Mouse (Mus musculus): ENCODE measurements around the gene Spryd3. TPM values are rescaled to one million over a fixed set of nuclear protein-coding genes. Genes with fewer than 3 reads are reported as not detected.

Gene Spryd3
- polyA plus RNA-seq, 1 experiment from 2014 or later = 12.9 TPM

GRCm38 (mm10) chr15:102102548-102103121 lies 33.4 kb downstream of the Spryd3 start:
- H3K4me3 ChIP-seq (replicated peaks) = peak overlapping the region; percentile 58
- no peak for ATAC-seq (ENCODE audit: insufficient number of reproducible peaks, insufficient read depth, low FRiP score, low TSS enrichment, low read depth)
- H3K4me2 ChIP-seq = peak overlapping the region; percentile 89
- no peaks in the 10 kb centered on the region for H3K9me3 ChIP-seq
- H3K27ac ChIP-seq = peak overlapping the region; percentile 93
- WGBS = 12% methylated on average over 6 of the region's 6 CpGs
- H3K27me3 ChIP-seq = peaks cover 22% of the 10 kb centered on the region
- H3K36me3 ChIP-seq = peaks cover 12% of the 10 kb centered on the region
- H3K4me1 ChIP-seq (replicated peaks) = peaks cover 99% of the 10 kb centered on the region
- peak overlapping the region; percentile 59 for H3K9ac ChIP-seq (replicated peaks)

GRCm38 (mm10) chr15:102101672-102102541 lies 34.1 kb downstream of the Spryd3 start:
- 33% methylated on average over 11 of the region's 11 CpGs for WGBS

GRCm38 (mm10) chr15:102100996-102101671 lies 34.9 kb downstream of the Spryd3 start:
- peak overlapping the region; percentile 93 for H3K27ac ChIP-seq
- 0 out of 2 replicates have a peak, but pooled peaks have one; percentile 7 for ATAC-seq (ENCODE audit: insufficient number of reproducible peaks, insufficient read depth, low FRiP score, low TSS enrichment, low read depth)
- peaks cover 8% of the 10 kb centered on the region; the same call in 1 of the 2 replicates for H3K27me3 ChIP-seq
- peaks cover 24% of the 10 kb centered on the region for H3K36me3 ChIP-seq
- H3K4me2 ChIP-seq = peak overlapping the region; percentile 89
- peaks cover 91% of the 10 kb centered on the region for H3K4me1 ChIP-seq (replicated peaks)
- H3K9me3 ChIP-seq = no peaks in the 10 kb centered on the region
- peak overlapping the region; percentile 77 for H3K9ac ChIP-seq (replicated peaks)
- peak overlapping the region; percentile 58 for H3K4me3 ChIP-seq (replicated peaks)
- WGBS = 29% methylated on average over 10 of the region's 10 CpGs

More at GRCm38 (mm10) chr15:102101672-102102541, 34.1 kb downstream of the Spryd3 start:
- Histone ChIP-seq H3K4me3 (replicated peaks) (peak overlapping the region; percentile 58), H3K4me1 (replicated peaks) (peaks cover 98% of the 10 kb centered on the region), H3K9ac (replicated peaks) (peak overlapping the region; percentile 77), H3K27me3 (peaks cover 16% of the 10 kb centered on the region), H3K4me2 (peak overlapping the region; percentile 89), H3K36me3 (peaks cover 18% of the 10 kb centered on the region), H3K9me3 (no peaks in the 10 kb centered on the region), H3K27ac (peak overlapping the region; percentile 93)
- no peak for ATAC-seq (ENCODE audit: insufficient number of reproducible peaks, insufficient read depth, low FRiP score, low TSS enrichment, low read depth)

GRCm38 (mm10) chr15:102100161-102100981 lies 35.7 kb downstream of the Spryd3 start, which contains the start of gene Tns2:
Tns2 (plus strand) TSS chr15:102100413.
- ATAC-seq (ENCODE audit: insufficient number of reproducible peaks, insufficient read depth, low FRiP score, low TSS enrichment, low read depth) = peak; percentile 52
- Histone ChIP-seq H3K9me3 (no peaks in the 10 kb centered on the region), H3K36me3 (peaks cover 32% of the 10 kb centered on the region), H3K4me3 (replicated peaks) (peak within 1 kb of the TSS; percentile 58), H3K27me3 (0 out of 2 replicates have a peak, but pooled peaks cover under 1% of the 10 kb centered on the region), H3K4me2 (peak within 1 kb of the TSS; percentile 89), H3K4me1 (replicated peaks) (peaks cover 83% of the 10 kb centered on the region), H3K9ac (replicated peaks) (peak within 1 kb of the TSS; percentile 77), H3K27ac (peak within 1 kb of the TSS; percentile 93)
- WGBS = 2% methylated on average over 47 of the region's 82 CpGs

- no peak for ATAC-seq (ENCODE audit: insufficient number of reproducible peaks, insufficient read depth, low FRiP score, low TSS enrichment, low read depth)
- 24% methylated on average over 8 of the region's 8 CpGs for WGBS
These were observed 36.3 kb downstream of the Spryd3 start for GRCm38 (mm10) chr15:102099771-102100160.

GRCm38 (mm10) chr15:102099260-102099659 lies 36.8 kb downstream of the Spryd3 start:
- Histone ChIP-seq H3K9me3 (no peaks in the 10 kb centered on the region), H3K4me3 (replicated peaks) (peak overlapping the region; percentile 58), H3K4me2 (peak overlapping the region; percentile 89), H3K4me1 (replicated peaks) (peaks cover 73% of the 10 kb centered on the region), H3K27me3 (no peaks in the 10 kb centered on the region), H3K36me3 (peaks cover 43% of the 10 kb centered on the region), H3K9ac (replicated peaks) (peak overlapping the region; percentile 48; the same call in 1 of the 2 replicates), H3K27ac (peak overlapping the region; percentile 66)
- 28% methylated on average over 5 of the region's 5 CpGs for WGBS
- ATAC-seq (ENCODE audit: insufficient number of reproducible peaks, insufficient read depth, low FRiP score, low TSS enrichment, low read depth) = no peak

More at GRCm38 (mm10) chr15:102099771-102100160, 36.3 kb downstream of the Spryd3 start:
- peaks cover 78% of the 10 kb centered on the region for H3K4me1 ChIP-seq (replicated peaks)
- peak overlapping the region; percentile 93 for H3K27ac ChIP-seq
- H3K27me3 ChIP-seq = no peaks in the 10 kb centered on the region
- no peaks in the 10 kb centered on the region for H3K9me3 ChIP-seq
- H3K9ac ChIP-seq (replicated peaks) = peak overlapping the region; percentile 77
- H3K4me3 ChIP-seq (replicated peaks) = peak overlapping the region; percentile 58
- peaks cover 38% of the 10 kb centered on the region for H3K36me3 ChIP-seq
- peak overlapping the region; percentile 89 for H3K4me2 ChIP-seq

- H3K4me3 ChIP-seq (replicated peaks) = no peak overlapping the region; the same call in 1 of the 2 replicates
- peaks cover 55% of the 10 kb centered on the region for H3K36me3 ChIP-seq
- peaks cover 61% of the 10 kb centered on the region for H3K4me1 ChIP-seq (replicated peaks)
- H3K9me3 ChIP-seq = no peaks in the 10 kb centered on the region
- H3K27ac ChIP-seq = peak overlapping the region; percentile 54
- no peak for ATAC-seq (ENCODE audit: insufficient number of reproducible peaks, insufficient read depth, low FRiP score, low TSS enrichment, low read depth)
- WGBS = 20% methylated on average over 5 of the region's 5 CpGs
- H3K4me2 ChIP-seq = peak overlapping the region; percentile 89
- no peaks in the 10 kb centered on the region for H3K27me3 ChIP-seq
- H3K9ac ChIP-seq (replicated peaks) = no peak overlapping the region
These were observed 38.0 kb downstream of the Spryd3 start for GRCm38 (mm10) chr15:102097991-102098555.

GRCm38 (mm10) chr15:102097147-102097915 lies 38.7 kb downstream of the Spryd3 start:
- H3K4me2 ChIP-seq = no peak overlapping the region
- no peaks in the 10 kb centered on the region for H3K27me3 ChIP-seq
- no peak for ATAC-seq (ENCODE audit: insufficient number of reproducible peaks, insufficient read depth, low FRiP score, low TSS enrichment, low read depth)
- no peak overlapping the region for H3K4me3 ChIP-seq (replicated peaks)
- H3K27ac ChIP-seq = peak overlapping the region; percentile 54
- H3K9ac ChIP-seq (replicated peaks) = no peak overlapping the region
- H3K4me1 ChIP-seq (replicated peaks) = peaks cover 53% of the 10 kb centered on the region
- WGBS = 83% methylated on average over 7 of the region's 8 CpGs
- H3K9me3 ChIP-seq = no peaks in the 10 kb centered on the region
- peaks cover 62% of the 10 kb centered on the region for H3K36me3 ChIP-seq

- Histone ChIP-seq H3K4me3 (replicated peaks) (no peak overlapping the region), H3K27me3 (no peaks in the 10 kb centered on the region), H3K27ac (no peak overlapping the region), H3K4me1 (replicated peaks) (peaks cover 30% of the 10 kb centered on the region), H3K9me3 (no peaks in the 10 kb centered on the region), H3K4me2 (no peak overlapping the region), H3K36me3 (peaks cover 85% of the 10 kb centered on the region), H3K9ac (replicated peaks) (no peak overlapping the region)
- ATAC-seq (ENCODE audit: insufficient number of reproducible peaks, insufficient read depth, low FRiP score, low TSS enrichment, low read depth) = no peak
- 88% methylated on average over 16 of the region's 16 CpGs for WGBS
These were observed 41.0 kb downstream of the Spryd3 start for GRCm38 (mm10) chr15:102094988-102095387.
